Mouse (Mus musculus): ENCODE measurements around the gene Clec2h.
"Not testable (repeated sequence)": the region's sequence is repeated elsewhere in the genome, so short reads cannot be mapped to it uniquely, and the experiment has no call there.

Clec2h gene

DNA sequence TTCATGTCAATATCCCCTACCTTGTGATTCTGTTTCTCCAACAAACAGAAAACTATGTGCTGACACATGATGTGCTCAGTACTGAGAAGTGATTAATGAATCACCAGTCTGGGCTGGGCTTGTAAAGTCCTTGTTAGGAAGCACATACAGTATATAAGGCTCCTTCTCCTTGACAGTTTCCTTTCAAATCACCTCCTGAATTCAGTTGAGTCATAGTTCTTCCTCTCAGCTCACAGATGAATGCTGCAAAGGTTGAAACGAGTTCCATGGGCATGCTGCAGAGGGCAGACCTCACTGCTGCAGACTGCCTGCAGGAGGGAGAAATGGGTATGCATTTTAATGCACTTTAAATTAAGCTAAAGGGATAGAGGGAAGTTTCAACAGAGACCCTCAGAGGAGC lies at the start of gene Clec2h:
Clec2h (plus strand) TSS at position 180 of the 400 bp plus-strand sequence.
- DNase-seq (ENCODE audit: low spot score), result no peak

DNA sequence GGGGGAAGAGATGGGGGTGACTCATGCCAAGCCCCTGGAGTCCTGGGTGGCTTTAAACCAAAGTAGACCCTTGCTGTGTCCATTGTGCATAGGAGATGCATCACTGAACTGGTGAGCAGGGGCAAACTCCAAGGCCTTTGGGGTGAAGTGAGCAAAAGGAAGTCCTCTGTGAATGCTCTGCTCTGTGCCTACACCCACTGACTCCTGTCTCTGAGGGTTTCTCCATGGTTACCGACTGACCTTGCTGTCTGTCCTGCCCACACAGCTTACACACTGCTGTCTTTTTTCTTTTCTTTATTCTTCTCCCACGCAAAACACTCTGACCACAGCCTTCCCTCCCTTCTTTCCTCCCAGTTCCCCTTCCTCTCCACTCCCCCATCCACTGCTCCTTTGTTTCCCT lies 39.5 kb upstream of the Clec2h start:
- DNase-seq (ENCODE audit: low spot score), result no peak

GRCm38 (mm10) chr6:128623433-128623832 lies 38.8 kb upstream of the Clec2h start, which contains the start of gene Klrb1a:
Gene Klrb1a (minus strand): TSS chr6:128623533.
- not testable (repeated sequence) for DNase-seq (ENCODE audit: low spot score)

GRCm38 (mm10) chr6:128624425-128624824 lies 37.8 kb upstream of the Clec2h start:
- no peak for DNase-seq (ENCODE audit: low spot score)

GRCm38 (mm10) chr6:128625246-128625645 lies 36.9 kb upstream of the Clec2h start:
- not testable (repeated sequence) for DNase-seq (ENCODE audit: low spot score)

DNA sequence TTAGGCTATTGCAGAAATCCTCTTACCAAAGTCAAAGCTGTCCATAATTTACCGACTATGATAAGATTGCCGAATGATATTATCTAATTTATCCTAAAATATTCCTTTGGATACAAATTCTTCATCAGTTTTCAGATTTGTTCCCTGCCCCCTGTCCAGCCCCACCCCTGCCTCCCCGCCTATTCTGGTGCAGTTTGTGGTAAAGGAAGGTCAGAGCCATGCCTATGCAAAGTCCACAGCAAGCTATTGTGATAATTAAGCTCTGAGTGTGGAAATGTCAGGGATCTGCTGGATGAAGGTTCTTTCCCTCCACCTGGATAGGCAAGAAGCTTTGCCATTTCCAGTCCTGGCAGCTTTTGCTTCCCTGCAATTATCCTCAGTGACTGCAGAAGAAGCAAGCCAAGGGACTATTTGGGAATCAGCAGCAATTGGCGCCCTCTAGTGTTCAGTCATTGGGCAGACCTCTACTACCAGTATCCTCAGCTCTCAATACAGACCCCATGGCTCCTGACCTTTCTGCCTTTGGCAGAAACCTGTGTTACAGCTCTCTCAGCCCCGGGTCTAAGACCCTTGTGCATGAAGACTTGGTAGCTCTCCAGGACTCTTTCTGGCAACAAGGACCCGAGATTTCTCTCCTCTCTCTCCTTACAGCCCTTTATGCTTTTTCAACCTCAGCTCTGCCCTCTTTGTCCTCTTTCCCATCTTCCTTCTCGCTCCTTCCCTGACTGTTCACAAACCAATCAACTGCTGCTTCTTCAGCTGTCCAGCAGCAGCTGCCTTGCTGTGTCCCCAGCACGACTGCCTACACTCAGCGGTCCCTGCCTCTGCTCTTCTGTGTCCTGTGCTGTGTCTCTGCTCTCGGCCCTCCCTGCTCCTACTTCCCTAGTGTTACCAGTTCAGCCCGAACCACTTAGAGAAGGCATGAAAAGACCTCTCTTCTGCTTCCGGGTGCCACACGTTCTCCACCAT lies 32.1 kb upstream of the Clec2h start:
- peak; percentile 52 for DNase-seq (ENCODE audit: low spot score)

GRCm38 (mm10) chr6:128630912-128631905 lies 31.0 kb upstream of the Clec2h start:
- not testable (repeated sequence) for DNase-seq (ENCODE audit: low spot score)

GRCm38 (mm10) chr6:128640673-128641072 lies 21.5 kb upstream of the Clec2h start:
- no peak for DNase-seq (ENCODE audit: low spot score)

DNA sequence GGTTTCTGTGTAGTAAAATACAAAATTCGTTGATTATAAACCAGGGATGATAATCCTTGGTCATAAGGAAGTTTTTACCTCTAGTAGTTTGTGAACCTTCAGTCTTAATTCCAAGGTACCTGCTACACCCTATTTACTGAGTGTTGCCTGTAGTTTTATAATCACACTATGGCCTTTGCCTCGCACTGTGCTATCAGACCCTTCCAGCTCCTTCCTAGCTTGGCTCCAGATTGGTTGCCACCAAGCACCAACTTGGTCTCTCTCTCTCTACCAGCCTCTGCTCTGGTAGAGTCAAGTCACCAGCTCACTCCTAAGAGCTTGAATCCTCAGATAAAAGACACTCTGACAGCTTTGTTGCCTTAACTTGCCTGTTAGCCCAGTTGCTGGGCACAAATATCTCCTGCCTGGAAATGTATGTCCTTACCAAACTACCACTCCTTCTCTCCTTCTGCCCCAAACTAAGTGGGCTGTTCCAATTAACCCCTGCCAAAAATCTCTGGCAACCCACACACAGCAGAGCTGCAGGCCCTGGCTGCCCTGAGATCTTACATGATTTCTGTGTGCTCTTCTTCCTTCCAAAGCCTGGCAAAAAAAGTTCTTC lies 21.0 kb upstream of the Clec2h start:
- no peak for DNase-seq (ENCODE audit: low spot score)

- peak; percentile 29 for DNase-seq (ENCODE audit: low spot score)
Observed at GRCm38 (mm10) chr6:128643999-128644398, 18.2 kb upstream of the Clec2h start.

DNA sequence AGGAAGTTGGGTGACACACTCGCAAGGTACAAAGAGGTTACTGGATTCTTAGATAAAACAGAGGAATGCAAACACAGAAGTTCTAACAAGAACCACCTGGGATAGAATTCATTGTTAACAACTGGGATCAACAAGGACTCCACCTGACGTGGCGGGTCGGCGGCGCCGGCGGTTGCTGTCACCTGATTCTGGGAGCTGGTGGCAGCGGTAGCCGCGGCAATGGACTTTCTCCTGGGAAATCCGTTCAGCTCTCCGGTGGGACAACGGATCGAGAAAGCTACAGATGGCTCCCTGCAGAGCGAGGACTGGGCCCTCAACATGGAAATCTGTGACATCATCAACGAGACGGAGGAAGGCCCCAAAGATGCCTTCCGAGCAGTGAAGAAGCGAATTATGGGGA lies 17.5 kb upstream of the Clec2h start:
- DNase-seq (ENCODE audit: low spot score), result not testable (repeated sequence)

- not testable (repeated sequence) for DNase-seq (ENCODE audit: low spot score)
Observed at GRCm38 (mm10) chr6:128645708-128646107, 16.5 kb upstream of the Clec2h start.

GRCm38 (mm10) chr6:128649681-128650080 lies 12.5 kb upstream of the Clec2h start:
- DNase-seq (ENCODE audit: low spot score), result no peak

GRCm38 (mm10) chr6:128650187-128650586 lies 12.0 kb upstream of the Clec2h start:
- DNase-seq (ENCODE audit: low spot score), result peak; percentile 10

DNA sequence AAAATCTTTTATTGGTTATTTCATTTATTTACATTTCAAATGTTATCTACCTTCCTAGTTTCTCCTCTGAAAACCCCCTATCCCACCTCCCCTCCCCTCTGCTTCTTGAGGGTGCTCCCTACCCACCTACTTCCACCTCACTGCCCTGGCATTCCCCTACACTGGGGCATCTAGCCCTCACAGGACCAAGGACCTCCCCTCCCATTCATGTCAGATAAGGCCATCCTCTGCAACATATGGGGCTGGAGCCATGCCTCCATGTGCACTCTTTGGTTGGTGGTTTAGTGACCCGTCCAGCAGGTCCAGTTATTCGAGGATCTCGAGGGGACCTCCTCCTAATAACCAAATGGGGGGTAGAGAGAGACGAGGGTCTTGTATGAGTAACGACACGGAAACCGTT lies 11.4 kb upstream of the Clec2h start:
- not testable (repeated sequence) for DNase-seq (ENCODE audit: low spot score)

- no peak for DNase-seq (ENCODE audit: low spot score)
Observed at GRCm38 (mm10) chr6:128652938-128653337, 9.2 kb upstream of the Clec2h start.

GRCm38 (mm10) chr6:128661249-128661648 lies 936 bp upstream of the Clec2h start:
- no peak for DNase-seq (ENCODE audit: low spot score)

- no peak for DNase-seq (ENCODE audit: low spot score)
Observed at GRCm38 (mm10) chr6:128669936-128670335, 7.8 kb downstream of the Clec2h start.

DNA sequence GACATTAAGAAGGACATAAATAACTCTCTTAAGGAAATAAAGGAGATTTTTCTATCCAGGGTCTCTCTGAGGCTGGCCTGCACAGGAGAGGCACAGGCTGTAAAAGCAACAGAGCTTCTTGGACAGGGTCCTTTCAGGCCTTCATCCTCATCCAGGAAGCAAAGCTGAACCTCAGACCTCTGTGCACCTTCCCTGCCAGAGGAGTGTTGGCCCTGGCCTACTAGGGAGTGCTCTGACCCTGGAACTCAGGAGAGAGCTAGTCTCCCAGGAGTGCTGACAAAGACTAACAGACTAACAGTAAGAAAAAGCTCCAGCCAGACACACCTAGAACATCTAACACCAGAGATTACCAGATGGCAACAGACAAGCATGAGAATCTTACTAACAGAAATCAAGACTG lies 17.4 kb downstream of the Clec2h start:
- DNase-seq (ENCODE audit: low spot score), result no peak

GRCm38 (mm10) chr6:128701691-128702090 lies 39.5 kb downstream of the Clec2h start:
- no peak for DNase-seq (ENCODE audit: low spot score)

DNA sequence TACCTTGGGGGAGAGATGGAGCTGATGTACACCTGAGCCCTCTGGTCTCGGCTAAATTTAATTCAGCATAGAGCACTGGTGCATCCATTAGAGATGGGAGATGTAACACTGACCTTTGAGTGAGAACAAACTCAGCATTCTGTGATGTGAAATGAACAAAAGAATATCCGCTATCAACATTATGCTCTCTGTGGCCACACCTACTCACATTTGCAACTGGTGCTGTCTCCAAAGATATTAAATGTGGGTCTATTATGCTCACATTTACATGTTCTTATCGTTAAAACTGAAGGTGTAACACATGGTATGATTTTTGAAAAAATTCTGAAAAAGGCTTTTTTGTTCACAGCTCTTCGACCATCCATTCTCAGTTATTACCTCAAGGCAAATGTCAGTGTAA lies 60.8 kb downstream of the Clec2h start, which contains the start of gene Klrb1:
Klrb1 (minus strand) TSS at position 101 of the 400 bp plus-strand sequence.
- no peak for DNase-seq (ENCODE audit: low spot score)

All from lung, postnatal 25 days (tissue).